Mouse (Mus musculus): Measurements from ENCODE around the gene Pbx2. TPM values are rescaled to one million over a fixed set of nuclear protein-coding genes. Genes with fewer than 3 reads are reported as not detected.
A peak's percentile ranks its signal among the peaks of the same experiment; 100 is the strongest.

The Pbx2 gene
- total and polyA plus RNA-seq, 2 experiments from 2014 or later = 9.6 to 95.6 TPM

DNA sequence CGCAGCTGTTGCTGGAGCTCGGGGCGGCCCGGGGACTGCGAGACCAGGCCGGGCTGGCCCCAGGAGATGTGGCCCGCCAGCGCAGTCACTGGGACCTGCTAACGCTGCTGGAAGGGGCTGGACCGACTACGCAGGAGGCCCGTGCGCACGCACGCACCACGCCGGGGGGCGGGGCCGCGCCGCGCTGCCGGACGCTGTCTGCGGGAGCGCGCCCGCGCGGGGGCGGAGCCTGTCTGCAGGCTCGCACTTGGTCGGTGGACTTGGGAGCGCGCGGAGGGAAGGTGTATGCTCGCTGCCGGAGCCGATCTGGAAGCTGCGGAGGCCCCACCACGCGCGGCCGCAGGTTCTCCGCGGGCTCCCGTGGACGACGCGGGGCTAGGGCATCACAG, 3.6 kb upstream of the Pbx2 start:
- peak; percentile 97 for DNase-seq (ENCODE audit: low spot score)
- 0% methylated on average over 35 of the region's 50 CpGs for WGBS
- no peaks in the 10 kb centered on the region for H3K9me3 ChIP-seq (ENCODE audit: low read length)
- peak overlapping the region; percentile 71 for H3K4me3 ChIP-seq (ENCODE audit: low read depth, low read length)
- H3K4me2 ChIP-seq (ENCODE audit: low read depth, low read length, poor library complexity, severe bottlenecking) = peak overlapping the region; percentile 65
- TF ChIP-seq CTCF (IDR thresholded peaks at IDR 0.05) = no peak
- peaks cover 27% of the 10 kb centered on the region for H3K4me1 ChIP-seq (ENCODE audit: insufficient read depth, low read length)
- peak overlapping the region; percentile 79 for H3K9ac ChIP-seq (replicated peaks; ENCODE audit: low read length, poor library complexity, severe bottlenecking)
- H3K27me3 ChIP-seq (ENCODE audit: insufficient read depth, low read length) = no peaks in the 10 kb centered on the region
- no peaks in the 10 kb centered on the region for H3K36me3 ChIP-seq (ENCODE audit: insufficient read depth, low read length)
- ATAC-seq (ENCODE audit: low FRiP score) = peak; percentile 88
- H3K27ac ChIP-seq (ENCODE audit: low read depth, low read length) = peak overlapping the region; percentile 99

DNA sequence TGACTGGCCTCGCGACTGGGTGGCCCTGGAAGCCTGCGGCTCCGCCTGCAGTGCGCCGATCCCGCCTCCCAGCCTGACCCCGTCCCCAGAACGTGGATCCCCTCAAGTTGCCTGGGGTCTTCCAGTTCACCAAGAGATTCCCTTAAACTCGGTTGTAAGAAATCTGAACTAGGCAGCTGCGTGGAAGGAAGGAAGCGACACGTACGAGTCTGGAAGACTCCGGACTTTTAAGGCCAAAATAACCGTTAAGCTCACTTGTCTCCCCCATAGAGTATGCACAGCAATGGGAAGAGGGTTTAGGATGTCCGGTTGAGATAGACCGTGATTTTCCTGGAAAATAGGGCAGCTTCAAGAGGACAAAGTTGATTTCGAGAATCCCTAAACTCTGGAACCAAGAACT, 3.3 kb upstream of the Pbx2 start:
- ATAC-seq (ENCODE audit: low FRiP score) (no peak), DNase-seq (ENCODE audit: low spot score) (no peak)
- peak overlapping the region; percentile 65 for H3K4me2 ChIP-seq (ENCODE audit: low read depth, low read length, poor library complexity, severe bottlenecking)
- H3K36me3 ChIP-seq (ENCODE audit: insufficient read depth, low read length) = no peaks in the 10 kb centered on the region
- 4% methylated on average over 19 of the region's 19 CpGs for WGBS
- H3K4me3 ChIP-seq (ENCODE audit: low read depth, low read length) = peak overlapping the region; percentile 71
- peak overlapping the region; percentile 79 for H3K9ac ChIP-seq (replicated peaks; ENCODE audit: low read length, poor library complexity, severe bottlenecking)
- peak overlapping the region; percentile 99 for H3K27ac ChIP-seq (ENCODE audit: low read depth, low read length)
- TF ChIP-seq CTCF (IDR thresholded peaks at IDR 0.05) = no peak
- no peaks in the 10 kb centered on the region for H3K27me3 ChIP-seq (ENCODE audit: insufficient read depth, low read length)
- H3K9me3 ChIP-seq (ENCODE audit: low read length) = no peaks in the 10 kb centered on the region
- H3K4me1 ChIP-seq (ENCODE audit: insufficient read depth, low read length) = peaks cover 27% of the 10 kb centered on the region

- H3K4me2 ChIP-seq (ENCODE audit: low read depth, low read length, poor library complexity, severe bottlenecking) = no peak overlapping the region
- H3K4me1 ChIP-seq (ENCODE audit: insufficient read depth, low read length) = peaks cover 29% of the 10 kb centered on the region
- H3K9me3 ChIP-seq (ENCODE audit: low read length) = no peaks in the 10 kb centered on the region
- H3K9ac ChIP-seq (replicated peaks; ENCODE audit: low read length, poor library complexity, severe bottlenecking) = no peak overlapping the region
- 78% methylated on average over 3 of the region's 3 CpGs for WGBS
- no peaks in the 10 kb centered on the region for H3K36me3 ChIP-seq (ENCODE audit: insufficient read depth, low read length)
- ATAC-seq (ENCODE audit: low FRiP score) (no peak), DNase-seq (ENCODE audit: low spot score) (no peak)
- no peak overlapping the region for H3K4me3 ChIP-seq (ENCODE audit: low read depth, low read length)
- no peaks in the 10 kb centered on the region for H3K27me3 ChIP-seq (ENCODE audit: insufficient read depth, low read length)
- no peak overlapping the region for H3K27ac ChIP-seq (ENCODE audit: low read depth, low read length)
- TF ChIP-seq CTCF (IDR thresholded peaks at IDR 0.05) = no peak
These were observed 2.3 kb upstream of the Pbx2 start for GRCm38 (mm10) chr17:34588767-34589166.

GRCm38 (mm10) chr17:34589206-34589605, 1.9 kb upstream of the Pbx2 start:
- DNase-seq (ENCODE audit: low spot score) (no peak), ATAC-seq (ENCODE audit: low FRiP score) (no peak)
- H3K36me3 ChIP-seq (ENCODE audit: insufficient read depth, low read length) = no peaks in the 10 kb centered on the region
- no peak for TF ChIP-seq CTCF (IDR thresholded peaks at IDR 0.05)
- no peaks in the 10 kb centered on the region for H3K27me3 ChIP-seq (ENCODE audit: insufficient read depth, low read length)
- H3K27ac ChIP-seq (ENCODE audit: low read depth, low read length) = no peak overlapping the region
- H3K9me3 ChIP-seq (ENCODE audit: low read length) = no peaks in the 10 kb centered on the region
- peaks cover 34% of the 10 kb centered on the region for H3K4me1 ChIP-seq (ENCODE audit: insufficient read depth, low read length)
- H3K4me2 ChIP-seq (ENCODE audit: low read depth, low read length, poor library complexity, severe bottlenecking) = no peak overlapping the region
- 54% methylated on average over 7 of the region's 7 CpGs for WGBS
- no peak overlapping the region for H3K9ac ChIP-seq (replicated peaks; ENCODE audit: low read length, poor library complexity, severe bottlenecking)
- H3K4me3 ChIP-seq (ENCODE audit: low read depth, low read length) = no peak overlapping the region

GRCm38 (mm10) chr17:34589681-34590101, 1.4 kb upstream of the Pbx2 start, which contains the start of gene Gpsm3:
TSS of gene Gpsm3 (plus strand) at chr17:34589806.
- no peak within 1 kb of the TSS for H3K9ac ChIP-seq (replicated peaks; ENCODE audit: low read length, poor library complexity, severe bottlenecking)
- H3K4me1 ChIP-seq (ENCODE audit: insufficient read depth, low read length) = peaks cover 38% of the 10 kb centered on the region
- no peak within 1 kb of the TSS for H3K27ac ChIP-seq (ENCODE audit: low read depth, low read length)
- DNase-seq (ENCODE audit: low spot score) (no peak), ATAC-seq (ENCODE audit: low FRiP score) (no peak)
- 32% methylated on average over 7 of the region's 7 CpGs for WGBS
- no peak for TF ChIP-seq CTCF (IDR thresholded peaks at IDR 0.05)
- no peaks in the 10 kb centered on the region for H3K9me3 ChIP-seq (ENCODE audit: low read length)
- no peak within 1 kb of the TSS for H3K4me3 ChIP-seq (ENCODE audit: low read depth, low read length)
- peaks cover 2% of the 10 kb centered on the region; the same call in 1 of the 2 replicates for H3K36me3 ChIP-seq (ENCODE audit: insufficient read depth, low read length)
- no peaks in the 10 kb centered on the region for H3K27me3 ChIP-seq (ENCODE audit: insufficient read depth, low read length)
- H3K4me2 ChIP-seq (ENCODE audit: low read depth, low read length, poor library complexity, severe bottlenecking) = peak within 1 kb of the TSS; percentile 15; the same call in 1 of the 2 replicates

DNA sequence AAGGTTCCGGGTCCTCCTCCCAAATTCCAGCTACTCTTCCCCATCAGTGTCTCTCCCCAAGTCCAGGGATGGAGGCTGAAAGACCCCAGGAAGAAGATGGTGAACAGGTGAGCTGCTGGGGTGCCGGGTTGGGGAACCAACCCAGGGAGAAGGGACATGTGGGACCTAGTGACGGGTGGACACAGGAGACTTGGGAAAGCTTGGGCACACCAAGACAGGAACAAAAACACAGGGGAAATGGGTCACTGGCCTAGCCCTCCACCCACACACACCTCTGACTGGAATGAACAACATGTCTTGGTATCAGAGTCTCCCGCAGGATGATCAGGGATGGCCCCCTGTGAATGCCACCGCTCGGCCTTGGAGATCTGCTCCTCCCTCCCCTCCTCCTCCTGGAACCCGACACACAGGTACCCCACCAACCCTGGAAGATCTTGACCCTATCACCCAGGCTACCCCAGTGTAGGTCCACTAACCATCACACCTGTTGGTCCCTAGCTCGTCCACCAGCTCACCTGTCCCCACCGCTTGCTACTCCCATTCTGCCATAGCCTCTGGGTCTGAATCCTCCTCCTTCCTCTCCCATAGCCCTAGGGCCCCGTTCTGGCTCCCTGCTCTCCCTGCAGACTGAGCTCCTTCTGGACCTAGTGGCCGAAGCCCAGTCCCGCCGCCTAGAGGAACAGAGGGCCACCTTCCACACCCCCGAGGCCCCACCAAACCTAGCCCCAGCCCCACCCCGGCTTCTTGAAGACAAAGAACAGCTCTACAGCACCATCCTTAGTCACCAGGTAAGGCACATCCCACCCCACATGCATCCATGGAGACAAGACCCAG, 695 bp upstream of the Pbx2 start:
- peaks cover 6% of the 10 kb centered on the region for H3K36me3 ChIP-seq (ENCODE audit: insufficient read depth, low read length)
- no peaks in the 10 kb centered on the region for H3K27me3 ChIP-seq (ENCODE audit: insufficient read depth, low read length)
- DNase-seq (ENCODE audit: low spot score) (no peak), ATAC-seq (ENCODE audit: low FRiP score) (no peak)
- H3K9ac ChIP-seq (replicated peaks; ENCODE audit: low read length, poor library complexity, severe bottlenecking) = 0 out of 2 replicates have a peak overlapping the region, but pooled peaks have one; percentile 92
- H3K9me3 ChIP-seq (ENCODE audit: low read length) = no peaks in the 10 kb centered on the region
- H3K4me3 ChIP-seq (ENCODE audit: low read depth, low read length) = no peak overlapping the region
- peak overlapping the region; percentile 97 for H3K4me2 ChIP-seq (ENCODE audit: low read depth, low read length, poor library complexity, severe bottlenecking)
- peaks cover 38% of the 10 kb centered on the region for H3K4me1 ChIP-seq (ENCODE audit: insufficient read depth, low read length)
- 58% methylated on average over 15 of the region's 15 CpGs for WGBS
- H3K27ac ChIP-seq (ENCODE audit: low read depth, low read length) = peak overlapping the region; percentile 98; the same call in 1 of the 2 replicates
- TF ChIP-seq CTCF (IDR thresholded peaks at IDR 0.05) = no peak

Data from midbrain, postnatal 0 days (tissue).